Mouse (Mus musculus): ENCODE results near the gene Sh3bp4.

Sh3bp4 gene

GRCm38 (mm10) chr1:89070871-89071361 is 701 bp downstream of the Sh3bp4 start:
- no peak for DNase-seq (ENCODE audit: extremely low spot score, low read depth, low spot score)

- DNase-seq (ENCODE audit: extremely low spot score, low read depth, low spot score), result no peak
Measured at GRCm38 (mm10) chr1:89071371-89072142, 1.3 kb downstream of the Sh3bp4 start.

GRCm38 (mm10) chr1:89072143-89072990 is 2.2 kb downstream of the Sh3bp4 start:
- DNase-seq (ENCODE audit: extremely low spot score, low read depth, low spot score), result no peak

- no peak for DNase-seq (ENCODE audit: extremely low spot score, low read depth, low spot score)
Measured at GRCm38 (mm10) chr1:89073291-89073846, 3.2 kb downstream of the Sh3bp4 start.

DNA sequence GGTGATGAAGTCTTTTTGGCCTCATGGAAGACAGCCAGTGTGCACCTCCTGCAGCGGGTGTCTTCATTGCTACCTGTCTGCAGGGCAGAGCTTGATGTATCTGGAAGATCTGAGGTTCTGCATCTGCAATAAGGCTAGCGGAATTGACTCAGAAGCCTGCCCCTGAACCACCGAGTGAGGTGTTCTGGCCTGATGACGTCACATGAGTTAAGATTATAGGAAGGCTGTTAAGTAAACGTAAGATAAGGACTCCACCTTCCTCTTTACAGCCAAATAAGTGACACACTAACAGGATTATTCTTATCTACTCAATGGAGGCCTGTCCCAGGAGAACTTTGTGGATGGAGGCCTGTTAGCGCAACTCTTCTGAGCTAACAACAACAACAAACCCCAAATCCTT is 4.5 kb downstream of the Sh3bp4 start:
- no peak for DNase-seq (ENCODE audit: extremely low spot score, low read depth, low spot score)

GRCm38 (mm10) chr1:89075120-89075519 is 4.9 kb downstream of the Sh3bp4 start:
- DNase-seq (ENCODE audit: extremely low spot score, low read depth, low spot score), result no peak

DNA sequence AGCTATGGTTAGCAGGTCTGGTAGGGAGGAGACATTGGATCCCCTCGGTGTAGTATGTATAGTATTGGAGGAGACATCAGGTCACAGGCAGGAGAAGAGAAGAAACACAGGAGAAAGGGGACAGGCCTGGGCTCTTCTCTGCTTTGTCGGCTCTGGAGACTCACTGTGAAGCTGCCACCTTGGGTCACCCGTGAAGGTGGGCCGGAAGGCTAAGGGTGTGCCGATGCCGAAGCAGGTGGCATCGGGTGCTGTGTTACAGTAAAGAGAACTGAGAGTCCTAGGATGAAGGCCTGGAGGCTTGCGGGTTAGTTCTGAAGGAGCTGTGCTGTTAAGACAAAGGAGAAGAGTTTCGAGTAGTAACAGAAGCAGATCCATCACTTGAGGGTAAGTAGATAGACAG is 6.6 kb downstream of the Sh3bp4 start:
- no peak for DNase-seq (ENCODE audit: extremely low spot score, low read depth, low spot score)

- no peak for DNase-seq (ENCODE audit: extremely low spot score, low read depth, low spot score)
Measured at GRCm38 (mm10) chr1:89078240-89078639, 8.0 kb downstream of the Sh3bp4 start.

DNA sequence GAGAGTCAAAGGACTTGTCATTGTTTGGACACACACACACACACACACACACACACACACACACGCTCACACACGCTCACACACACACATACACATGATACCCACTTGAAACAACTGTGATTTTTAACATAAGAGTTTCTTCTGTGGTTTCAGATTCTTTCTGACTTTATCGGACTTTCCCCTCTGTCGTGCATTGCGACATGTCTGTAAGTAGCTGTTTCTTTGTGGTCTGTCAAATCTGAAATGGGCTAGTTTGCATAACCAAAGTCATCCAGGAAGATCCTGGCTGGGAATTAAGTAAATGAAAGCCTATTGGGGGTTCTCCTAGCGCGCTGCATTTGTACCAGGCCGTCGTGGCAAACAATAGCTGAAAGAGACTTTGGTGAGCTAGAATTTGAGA is 8.5 kb downstream of the Sh3bp4 start:
- no peak for DNase-seq (ENCODE audit: extremely low spot score, low read depth, low spot score)

DNA sequence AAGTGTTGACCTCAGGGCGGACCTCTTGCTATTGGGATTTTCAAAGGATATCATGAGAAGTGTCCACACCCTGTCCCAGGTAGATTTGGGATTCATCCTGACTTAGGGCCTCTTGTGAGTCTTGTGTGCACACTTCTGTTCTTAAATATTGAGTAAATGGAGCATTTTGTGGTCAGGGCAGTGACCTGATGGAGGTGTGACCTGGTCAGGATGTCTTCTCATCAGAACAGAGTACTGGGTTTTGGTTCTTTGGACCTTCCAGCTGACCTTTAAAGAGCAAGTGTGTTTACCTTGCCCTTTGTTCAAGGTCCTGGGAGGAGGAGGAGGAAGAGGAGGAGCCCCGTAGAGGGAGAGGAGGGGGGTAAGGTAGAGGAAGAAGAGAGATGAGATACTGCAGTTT is 9.0 kb downstream of the Sh3bp4 start:
- DNase-seq (ENCODE audit: extremely low spot score, low read depth, low spot score), result no peak

GRCm38 (mm10) chr1:89080371-89080770 is 10.2 kb downstream of the Sh3bp4 start:
- DNase-seq (ENCODE audit: extremely low spot score, low read depth, low spot score), result no peak

- DNase-seq (ENCODE audit: extremely low spot score, low read depth, low spot score), result no peak
Measured at GRCm38 (mm10) chr1:89080795-89081194, 10.6 kb downstream of the Sh3bp4 start.

DNA sequence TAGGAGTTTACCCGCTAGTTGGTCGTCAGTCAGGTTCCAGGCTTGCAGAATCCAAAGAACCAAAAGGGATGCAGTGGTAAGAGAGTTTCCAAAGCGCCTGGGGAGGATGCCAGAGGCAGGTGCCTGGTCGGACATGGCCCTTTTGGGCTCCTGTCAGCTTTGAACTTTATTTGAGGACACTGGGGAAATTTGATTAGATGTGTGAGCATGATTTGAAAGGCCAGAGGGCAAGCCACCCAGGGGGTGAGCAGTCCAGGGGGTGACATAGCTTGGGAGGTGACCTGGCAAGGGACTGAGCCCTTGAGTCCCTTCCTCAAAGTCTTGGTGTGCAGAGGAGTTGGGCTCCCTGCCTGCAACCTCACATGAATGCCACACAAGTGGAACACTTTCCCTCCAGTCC is 11.2 kb downstream of the Sh3bp4 start:
- no peak for DNase-seq (ENCODE audit: extremely low spot score, low read depth, low spot score)

DNA sequence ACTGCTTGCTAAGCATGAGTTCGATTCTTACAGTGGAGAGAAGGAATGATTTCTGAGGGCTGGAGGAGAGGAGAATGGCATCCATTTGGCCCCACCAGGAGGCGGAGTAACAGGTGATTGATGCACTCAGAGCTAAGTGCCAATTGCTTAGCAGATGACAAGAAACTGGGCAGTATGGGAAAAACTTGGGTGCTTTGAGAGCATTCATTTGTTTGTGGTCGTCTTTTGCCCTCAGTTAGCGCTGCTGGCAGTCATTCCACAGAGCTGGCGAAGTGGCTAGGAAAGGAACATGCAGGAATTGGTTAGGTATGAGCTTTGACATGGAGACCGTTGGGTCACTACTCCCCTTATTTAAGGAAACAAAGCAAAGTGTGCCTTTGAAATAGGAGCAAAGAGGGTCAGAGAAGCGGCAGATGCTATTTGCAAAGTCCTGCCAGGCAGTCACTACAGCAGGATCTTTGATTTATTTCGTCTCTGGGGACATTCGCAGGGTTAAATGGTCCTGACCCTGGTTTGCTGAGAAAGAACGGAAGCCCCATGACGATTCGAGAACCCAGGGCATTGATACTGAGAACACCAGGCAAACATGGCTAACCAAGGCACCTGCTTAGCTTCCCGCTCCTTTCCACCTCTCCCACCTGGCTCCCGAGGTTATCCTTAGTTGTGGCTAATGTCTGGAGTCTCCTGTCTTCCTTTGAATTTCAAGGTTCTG is 12.1 kb downstream of the Sh3bp4 start:
- no peak for DNase-seq (ENCODE audit: extremely low spot score, low read depth, low spot score)

DNA sequence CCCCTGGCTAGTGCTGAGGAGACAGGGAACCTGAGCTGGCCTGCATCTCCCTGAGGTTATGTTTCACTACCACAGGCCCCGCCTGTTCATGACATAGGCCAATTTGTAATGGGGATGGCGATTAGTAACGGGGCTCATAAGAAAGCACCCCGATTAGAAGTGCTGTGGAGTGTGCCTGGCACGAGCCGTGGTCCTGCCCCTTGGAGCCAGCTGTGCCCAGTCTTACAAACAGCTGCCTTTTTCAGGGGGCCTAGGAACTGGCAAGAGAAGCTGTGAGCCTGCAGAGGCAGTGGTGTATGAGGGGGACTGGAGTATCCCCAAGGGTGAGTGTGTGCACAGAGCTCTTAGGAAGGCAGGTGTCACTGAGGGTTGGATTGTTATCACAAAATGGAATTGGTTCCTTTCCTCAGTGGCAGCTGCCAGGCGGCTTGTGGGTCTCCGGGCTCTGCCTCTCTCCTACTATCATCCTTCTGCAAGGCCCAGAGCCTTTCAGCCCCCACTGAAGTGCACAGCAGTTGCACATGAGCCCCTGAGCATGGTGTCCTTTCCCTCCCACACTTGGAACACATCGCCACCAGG is 16.4 kb downstream of the Sh3bp4 start:
- DNase-seq (ENCODE audit: extremely low spot score, low read depth, low spot score), result no peak

- no peak for DNase-seq (ENCODE audit: extremely low spot score, low read depth, low spot score)
Measured at GRCm38 (mm10) chr1:89088144-89088543, 17.9 kb downstream of the Sh3bp4 start.

DNA sequence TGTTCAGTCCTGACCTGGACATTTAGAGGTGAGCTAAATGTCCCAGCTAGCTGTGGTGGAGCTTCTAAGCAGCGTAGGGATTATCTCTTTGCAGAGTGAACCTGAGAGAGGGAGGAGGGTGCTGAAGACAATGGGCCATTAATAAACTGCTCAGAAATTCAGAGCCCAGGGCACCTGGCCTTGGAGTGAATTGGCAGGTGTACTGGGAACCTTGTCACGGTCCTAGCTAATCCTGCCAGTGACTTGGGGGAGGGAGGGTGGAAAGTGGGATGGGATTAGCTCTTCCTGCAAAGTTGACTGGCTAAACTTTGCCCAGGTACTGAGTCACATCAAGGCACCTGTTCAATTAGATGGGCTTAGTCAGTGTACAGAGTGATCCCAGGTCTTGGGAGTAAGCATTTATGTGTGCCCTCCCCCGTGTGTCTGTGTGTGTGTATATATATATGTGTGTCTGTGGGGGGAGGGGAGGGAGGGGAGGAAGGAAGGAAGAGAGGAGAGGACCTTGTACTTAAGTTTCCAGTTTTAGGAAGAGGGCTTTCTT is 18.6 kb downstream of the Sh3bp4 start:
- DNase-seq (ENCODE audit: extremely low spot score, low read depth, low spot score), result no peak

GRCm38 (mm10) chr1:89089821-89090600 is 19.8 kb downstream of the Sh3bp4 start:
- no peak for DNase-seq (ENCODE audit: extremely low spot score, low read depth, low spot score)

- DNase-seq (ENCODE audit: extremely low spot score, low read depth, low spot score), result no peak
Measured at GRCm38 (mm10) chr1:89090676-89091075, 20.5 kb downstream of the Sh3bp4 start.

DNA sequence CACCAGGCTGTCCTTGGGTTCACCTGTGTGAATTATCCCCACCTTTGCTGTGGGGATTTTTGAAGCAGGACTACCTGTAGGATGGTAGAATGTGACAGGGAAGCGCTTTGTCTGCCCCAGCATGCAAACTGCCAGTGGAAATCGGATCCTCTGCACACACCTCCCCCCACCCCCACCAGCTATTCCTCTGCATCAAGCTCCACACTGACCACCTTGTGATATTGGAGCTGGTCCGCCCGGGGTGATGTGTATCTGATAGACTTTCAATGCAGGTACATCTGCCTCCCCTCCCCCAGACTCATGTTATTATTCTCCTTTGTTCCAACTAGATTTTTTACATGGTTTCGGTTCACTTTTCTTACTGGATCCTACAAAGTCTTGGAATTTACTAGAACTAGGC is 21.8 kb downstream of the Sh3bp4 start:
- DNase-seq (ENCODE audit: extremely low spot score, low read depth, low spot score), result no peak

All from hindlimb bud, embryonic 11.5 days (tissue).